Mouse (Mus musculus) layer of hippocampus, adult 9-10 months (tissue): ENCODE data around the gene Bpifb4.

Source experiments
- DNase-seq: peaks from one replicate; pipeline ENCODE4 v3.0.0; 2022; ENCODE audit warnings: low spot score

The Bpifb4 gene

GRCm38 (mm10) chr2:153937843-153938242, at the start of gene Bpifb4:
Bpifb4 (plus strand) TSS chr2:153938212.
- DNase-seq: no peak

- no peak for DNase-seq
These were observed 38.9 kb upstream of the Bpifb4 start for GRCm38 (mm10) chr2:153899111-153899510.

- DNase-seq: no peak
These were observed 37.9 kb upstream of the Bpifb4 start, which contains the start of gene Bpifb6 for GRCm38 (mm10) chr2:153900088-153900487. Bpifb6 (plus strand) TSS chr2:153900388.

GRCm38 (mm10) chr2:153902726-153903125, 35.3 kb upstream of the Bpifb4 start:
- no peak for DNase-seq

GRCm38 (mm10) chr2:153906626-153907025, 31.4 kb upstream of the Bpifb4 start:
- DNase-seq: no peak

- DNase-seq: peak; percentile 29
These were observed 23.9 kb upstream of the Bpifb4 start for GRCm38 (mm10) chr2:153914151-153914550.

- DNase-seq: no peak
These were observed 20.1 kb upstream of the Bpifb4 start, which contains the start of gene Bpifb3 for GRCm38 (mm10) chr2:153917930-153918329. Bpifb3 (plus strand) TSS chr2:153918230.

- DNase-seq: no peak
These were observed 16.8 kb upstream of the Bpifb4 start for GRCm38 (mm10) chr2:153921246-153921645.

- no peak for DNase-seq
These were observed 8.1 kb upstream of the Bpifb4 start for GRCm38 (mm10) chr2:153929871-153930413.

GRCm38 (mm10) chr2:153931125-153931524, 6.9 kb upstream of the Bpifb4 start:
- DNase-seq: no peak

- no peak for DNase-seq
These were observed 4.7 kb upstream of the Bpifb4 start for GRCm38 (mm10) chr2:153933311-153933710.

- no peak for DNase-seq
These were observed 2.7 kb upstream of the Bpifb4 start for GRCm38 (mm10) chr2:153935348-153935747.

GRCm38 (mm10) chr2:153943537-153943936, 5.5 kb downstream of the Bpifb4 start:
- peak; percentile 58 for DNase-seq

GRCm38 (mm10) chr2:153944567-153944966, 6.6 kb downstream of the Bpifb4 start:
- DNase-seq: no peak

- peak; percentile 73 for DNase-seq
These were observed 14.9 kb downstream of the Bpifb4 start for GRCm38 (mm10) chr2:153952897-153953296.

- no peak for DNase-seq
These were observed 15.8 kb downstream of the Bpifb4 start for GRCm38 (mm10) chr2:153953836-153954235.

- DNase-seq: peak; percentile 16
These were observed 24.9 kb downstream of the Bpifb4 start for GRCm38 (mm10) chr2:153962821-153963331.

- DNase-seq: no peak
These were observed 25.3 kb downstream of the Bpifb4 start for GRCm38 (mm10) chr2:153963334-153963733.

GRCm38 (mm10) chr2:153970221-153970620, 32.2 kb downstream of the Bpifb4 start:
- DNase-seq: no peak

GRCm38 (mm10) chr2:153974582-153974981, 36.6 kb downstream of the Bpifb4 start, which contains the start of gene Bpifa6:
Bpifa6 (plus strand) TSS chr2:153974945.
- DNase-seq: no peak

GRCm38 (mm10) chr2:153995770-153996169, 57.8 kb downstream of the Bpifb4 start:
- DNase-seq: peak; percentile 79

GRCm38 (mm10) chr2:154000501-154000900, 62.5 kb downstream of the Bpifb4 start:
- no peak for DNase-seq

- DNase-seq: no peak
These were observed 63.0 kb downstream of the Bpifb4 start for GRCm38 (mm10) chr2:154001056-154001455.

GRCm38 (mm10) chr2:154004456-154004855, 66.4 kb downstream of the Bpifb4 start:
- no peak for DNase-seq
